15 mouse cellular contexts compared by ENCODE assay signal in genomic region chr8:112427721-112428389, GRCm38 (mm10).
A peak's percentile ranks its signal among the peaks of the same experiment; 100 is the strongest.
DNase-seq lines count a peak whose midpoint lies in the region; ATAC-seq lines count a peak whose summit lies in the region.
"Had no signal": no experiment of that assay in that cellular context is flagged by ENCODE, and none has a peak within 500 bp of the region (broad histone marks: within the 10 kb centered on the region; RNA-seq: fewer than 3 reads in every experiment).

No protein-coding gene starts in this region.

- WGBS in forebrain, embryonic 10.5 days, result 50% methylated on average over 19 of the region's 19 CpGs
- WGBS in hindbrain, embryonic 14.5 days, result 31% methylated on average over 19 of the region's 19 CpGs
- WGBS in midbrain, embryonic 16.5 days, result 16% methylated on average over 19 of the region's 19 CpGs
- WGBS in heart, embryonic 12.5 days, result 62% methylated on average over 19 of the region's 19 CpGs

- no peak overlapping the region for H3K9ac ChIP-seq in hindbrain, embryonic 14.5 days
- H3K9ac ChIP-seq in midbrain, embryonic 16.5 days (ENCODE audit: low read depth, low read length), result peak overlapping the region; percentile 52
- no peak overlapping the region for H3K9ac ChIP-seq in heart, embryonic 12.5 days
- H3K9ac ChIP-seq: limb, embryonic 13.5 days had no signal

- H3K4me1 ChIP-seq in forebrain, embryonic 10.5 days, result peaks cover 18% of the 10 kb centered on the region
- 0 out of 2 replicates have a peak, but pooled peaks cover 7% of the 10 kb centered on the region for H3K4me1 ChIP-seq in hindbrain, embryonic 14.5 days (replicated peaks; ENCODE audit: control insufficient read depth, insufficient read depth, low read length)
- peaks cover 17% of the 10 kb centered on the region for H3K4me1 ChIP-seq in midbrain, embryonic 16.5 days (ENCODE audit: control insufficient read depth, insufficient read depth, low read length)
- no peaks in the 10 kb centered on the region for H3K4me1 ChIP-seq in heart, embryonic 12.5 days (replicated peaks)
- H3K4me1 ChIP-seq: limb, embryonic 13.5 days had no signal

- no peak overlapping the region for H3K4me3 ChIP-seq in forebrain, embryonic 10.5 days
- peak overlapping the region; percentile 4; the same call in 1 of the 2 replicates for H3K4me3 ChIP-seq in hindbrain, embryonic 14.5 days (replicated peaks; ENCODE audit: low read length)
- peak overlapping the region; percentile 28 for H3K4me3 ChIP-seq in midbrain, embryonic 16.5 days (ENCODE audit: low read depth, low read length)
- no peak overlapping the region for H3K4me3 ChIP-seq in heart, embryonic 12.5 days
- H3K4me3 ChIP-seq: limb, embryonic 13.5 days had no signal

- H3K9me3 ChIP-seq in forebrain, embryonic 10.5 days, result 0 out of 2 replicates have a peak, but pooled peaks cover 4% of the 10 kb centered on the region
- peaks cover 9% of the 10 kb centered on the region; the same call in 1 of the 2 replicates for H3K9me3 ChIP-seq in hindbrain, embryonic 14.5 days (ENCODE audit: control insufficient read depth, low read length)
- H3K9me3 ChIP-seq in midbrain, embryonic 16.5 days (replicated peaks; ENCODE audit: control insufficient read depth, low read length, poor library complexity, severe bottlenecking), result no peaks in the 10 kb centered on the region; the same call in 1 of the 2 replicates
- peaks cover 7% of the 10 kb centered on the region; the same call in 1 of the 2 replicates for H3K9me3 ChIP-seq in heart, embryonic 12.5 days (replicated peaks)

- ATAC-seq in hindbrain, embryonic 14.5 days (ENCODE audit: low FRiP score), result no peak
- ATAC-seq in midbrain, embryonic 16.5 days, result no peak
- no peak for ATAC-seq in heart, embryonic 12.5 days (ENCODE audit: insufficient number of reproducible peaks, low FRiP score)
- ATAC-seq in megakaryocyte, adult 5-6 weeks (ENCODE audit: poor library complexity, severe bottlenecking), result no peak
- ATAC-seq: intestine, postnatal 0 days had no signal

- H3K4me2 ChIP-seq in hindbrain, embryonic 14.5 days (replicated peaks), result peak overlapping the region; percentile 43
- peak overlapping the region; percentile 60 for H3K4me2 ChIP-seq in midbrain, embryonic 16.5 days (ENCODE audit: low read length)
- no peak overlapping the region for H3K4me2 ChIP-seq in heart, embryonic 12.5 days
- H3K4me2 ChIP-seq: limb, embryonic 13.5 days had no signal

- 0 out of 2 replicates have a peak overlapping the region, but pooled peaks have one; percentile 30 for H3K27ac ChIP-seq in forebrain, embryonic 10.5 days
- H3K27ac ChIP-seq in hindbrain, embryonic 14.5 days, result no peak overlapping the region
- H3K27ac ChIP-seq in midbrain, embryonic 16.5 days (ENCODE audit: low read length), result no peak overlapping the region
- H3K27ac ChIP-seq in heart, embryonic 12.5 days (ENCODE audit: poor library complexity, severe bottlenecking), result no peak overlapping the region
- H3K27ac ChIP-seq: limb, embryonic 13.5 days had no signal

- H3K27me3 ChIP-seq in forebrain, embryonic 10.5 days (ENCODE audit: poor library complexity, severe bottlenecking), result no peaks in the 10 kb centered on the region
- no peaks in the 10 kb centered on the region for H3K27me3 ChIP-seq in hindbrain, embryonic 14.5 days (ENCODE audit: control insufficient read depth, insufficient read depth, low read length)
- H3K27me3 ChIP-seq in midbrain, embryonic 16.5 days (ENCODE audit: control insufficient read depth, insufficient read depth, low read depth, low read length), result no peaks in the 10 kb centered on the region
- no peaks in the 10 kb centered on the region for H3K27me3 ChIP-seq in heart, embryonic 12.5 days (replicated peaks)
- H3K27me3 ChIP-seq: limb, embryonic 13.5 days had no signal

- H3K36me3 ChIP-seq in forebrain, embryonic 10.5 days (replicated peaks), result no peaks in the 10 kb centered on the region
- no peaks in the 10 kb centered on the region for H3K36me3 ChIP-seq in hindbrain, embryonic 14.5 days (replicated peaks; ENCODE audit: control insufficient read depth, insufficient read depth)
- no peaks in the 10 kb centered on the region for H3K36me3 ChIP-seq in midbrain, embryonic 16.5 days (ENCODE audit: control insufficient read depth, insufficient read depth, low read length)
- H3K36me3 ChIP-seq in heart, embryonic 12.5 days, result no peaks in the 10 kb centered on the region
- H3K36me3 ChIP-seq: limb, embryonic 13.5 days had no signal

- peak; percentile 10 to 12 for DNase-seq in cerebellum, postnatal 25 days
- DNase-seq in cerebellum, adult 9-11 months, result no peak
- no peak for DNase-seq in forebrain, embryonic 10.5 days (ENCODE audit: extremely low spot score, low spot score)
- DNase-seq in hindbrain, embryonic 14.5 days (ENCODE audit: low spot score), result no peak
- DNase-seq in thymus, postnatal 0 days (ENCODE audit: low spot score), result no peak
- DNase-seq: adrenal gland, postnatal 25 days; embryo, embryonic 11 days; heart, postnatal 14 days; kidney, postnatal 14 days; lung, postnatal 4 days had no signal

Comparison
In these comparisons a context has a peak if more than half of its experiments do, and no peak if none do; other contexts are left out.
1. DNase-seq: peak in cerebellum, postnatal 25 days (2 of 2); none in cerebellum, adult 9-11 months (single experiment), forebrain, embryonic 10.5 days (single experiment), hindbrain, embryonic 14.5 days (single experiment) and thymus, postnatal 0 days (single experiment).
2. H3K4me3 ChIP-seq: peak in hindbrain, embryonic 14.5 days (single experiment) and midbrain, embryonic 16.5 days (single experiment); none in forebrain, embryonic 10.5 days (single experiment) and heart, embryonic 12.5 days (single experiment).